Comparison of ENCODE assay signal across 24 mouse cellular contexts in the genomic region with DNA sequence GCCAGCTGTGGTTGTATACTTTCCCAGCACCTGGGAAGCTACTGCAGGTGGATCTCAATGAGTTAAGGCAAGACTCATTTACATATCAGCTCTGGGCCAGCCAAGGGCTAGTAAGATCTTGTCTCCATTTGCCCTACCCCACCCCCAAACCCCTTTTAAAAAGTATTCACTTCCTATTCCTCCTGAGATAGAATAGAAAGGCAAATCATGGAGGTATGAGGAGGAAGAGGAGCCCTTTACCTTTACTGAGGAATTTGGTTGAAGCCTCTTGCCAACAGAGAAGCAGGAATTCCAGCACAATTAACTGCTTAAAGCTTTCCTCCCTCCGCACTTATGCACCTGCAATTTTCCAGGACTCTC. TPM values are rescaled to one million over a fixed set of nuclear protein-coding genes. Genes with fewer than 3 reads are reported as not detected.
DNase-seq lines count a peak whose midpoint lies in the region; ATAC-seq and TF ChIP-seq lines count a peak whose summit lies in the region.
"Had no signal": no experiment of that assay in that cellular context is flagged by ENCODE, and none has a peak within 500 bp of the region (broad histone marks: within the 10 kb centered on the region; RNA-seq: fewer than 3 reads in every experiment).

No protein-coding gene starts in this region.

- DNase-seq in heart, postnatal 36 days = no peak
- DNase-seq in A20 (ENCODE audit: low read depth, low spot score) (peak; percentile 88), R1 (ENCODE audit: low read depth, low spot score) (peak; percentile 23)
- no peak for DNase-seq in liver, embryonic 14.5 days (ENCODE audit: low read depth in 3 of 3, low spot score in 3 of 3)
- DNase-seq in embryo, embryonic 9.5 days (ENCODE audit: extremely low spot score) = no peak
- DNase-seq in adrenal gland, adult 8-10 months = no peak
- DNase-seq: adrenal gland, postnatal 36 days; cerebellum, adult 9-11 months; gastrocnemius, adult 2 months; kidney, adult 8-10 months; kidney, postnatal 14 days; right cerebral cortex, postnatal 4 days had no signal

- ATAC-seq in heart, embryonic 12.5 days (ENCODE audit: insufficient number of reproducible peaks, low FRiP score) = no peak
- ATAC-seq in liver, embryonic 14.5 days (ENCODE audit: insufficient read depth) = no peak
- ATAC-seq in intestine, postnatal 0 days = no peak
- ATAC-seq: forebrain, embryonic 13.5 days; inflammation-experienced regulatory T-cells, adult 6 months; midbrain, embryonic 16.5 days had no signal

- H3K36me3 ChIP-seq in heart, embryonic 12.5 days = no peaks in the 10 kb centered on the region
- H3K36me3 ChIP-seq in liver, embryonic 14.5 days (replicated peaks; ENCODE audit: control insufficient read depth, insufficient read depth, low read depth) = no peaks in the 10 kb centered on the region
- H3K36me3 ChIP-seq in intestine, postnatal 0 days (ENCODE audit: control insufficient read depth, insufficient read depth) = no peaks in the 10 kb centered on the region
- H3K36me3 ChIP-seq: embryonic facial prominence, embryonic 12.5 days; limb, embryonic 10.5 days; midbrain, embryonic 10.5 days had no signal

- TF ChIP-seq EP300 in liver, embryonic 14.5 days (IDR thresholded peaks at IDR 0.05; ENCODE audit: low read depth) = no peak

- H3K4me2 ChIP-seq in heart, embryonic 12.5 days = peak overlapping the region; percentile 25
- H3K4me2 ChIP-seq in liver, embryonic 14.5 days (ENCODE audit: low read depth) = peak overlapping the region; percentile 96
- no peak overlapping the region for H3K4me2 ChIP-seq in intestine, postnatal 0 days (replicated peaks; ENCODE audit: low read depth)
- H3K4me2 ChIP-seq: embryonic facial prominence, embryonic 12.5 days; forebrain, embryonic 13.5 days; hindbrain, embryonic 13.5 days had no signal

- WGBS in heart, embryonic 12.5 days = 57% methylated on average over 1 of the region's 1 CpGs
- WGBS in liver, embryonic 14.5 days (ENCODE audit: insufficient replicate concordance) = 41% methylated on average over 1 of the region's 1 CpGs
- 67% methylated on average over 1 of the region's 1 CpGs for WGBS in intestine, postnatal 0 days

- peaks cover 28% of the 10 kb centered on the region for H3K4me1 ChIP-seq in heart, embryonic 12.5 days (replicated peaks)
- peaks cover 53 to 56% of the 10 kb centered on the region in 2 experiments for H3K4me1 ChIP-seq in liver, embryonic 14.5 days (replicated peaks; ENCODE audit: control insufficient read depth in 2 of 2, insufficient read depth in 2 of 2, low read length in 1 of 2)
- H3K4me1 ChIP-seq in intestine, postnatal 0 days (replicated peaks; ENCODE audit: control insufficient read depth, insufficient read depth, low read length) = 0 out of 2 replicates have a peak, but pooled peaks cover 11% of the 10 kb centered on the region

- no peaks in the 10 kb centered on the region for H3K9me3 ChIP-seq in heart, embryonic 12.5 days (replicated peaks)
- no peaks in the 10 kb centered on the region for H3K9me3 ChIP-seq in liver, embryonic 14.5 days (ENCODE audit: control insufficient read depth, low read length)
- no peaks in the 10 kb centered on the region for H3K9me3 ChIP-seq in intestine, postnatal 0 days (ENCODE audit: control insufficient read depth)
- H3K9me3 ChIP-seq: embryonic facial prominence, embryonic 12.5 days; forebrain, embryonic 13.5 days; G1E; hindbrain, embryonic 13.5 days; limb, embryonic 10.5 days; midbrain, embryonic 10.5 days had no signal

- no peak for TF ChIP-seq CTCF in liver, embryonic 14.5 days (IDR thresholded peaks at IDR 0.05; ENCODE audit: low read depth)
- no peak for TF ChIP-seq CTCF in intestine, postnatal 0 days (IDR thresholded peaks at IDR 0.05; ENCODE audit: low read depth)

- intact Hi-C loops in heart, postnatal 36 days (cut with DNase I) = loop anchor here (10.0 kb wide), 1 partner anchor 936 kb away; a partner anchor contains a TSS

- no peak overlapping the region for H3K27ac ChIP-seq in heart, embryonic 12.5 days (ENCODE audit: poor library complexity, severe bottlenecking)
- peak overlapping the region; percentile 92 for H3K27ac ChIP-seq in liver, embryonic 14.5 days
- H3K27ac ChIP-seq in intestine, postnatal 0 days (ENCODE audit: low read depth, low read length) = no peak overlapping the region
- H3K27ac ChIP-seq: embryonic facial prominence, embryonic 12.5 days; forebrain, embryonic 13.5 days; gastrocnemius, adult 2 months; hindbrain, embryonic 13.5 days; limb, embryonic 10.5 days; macrophage; midbrain, embryonic 10.5 days had no signal

- peaks cover 26% of the 10 kb centered on the region for H3K27me3 ChIP-seq in heart, embryonic 12.5 days (replicated peaks)
- no peaks in the 10 kb centered on the region for H3K27me3 ChIP-seq in liver, embryonic 14.5 days (ENCODE audit: control insufficient read depth, insufficient read depth, low read length)
- H3K27me3 ChIP-seq in intestine, postnatal 0 days (replicated peaks; ENCODE audit: control insufficient read depth, insufficient read depth, low read length) = no peaks in the 10 kb centered on the region

- H3K9ac ChIP-seq in heart, embryonic 12.5 days = no peak overlapping the region
- H3K9ac ChIP-seq in liver, embryonic 14.5 days (replicated peaks) = peak overlapping the region; percentile 85
- H3K9ac ChIP-seq in intestine, postnatal 0 days (ENCODE audit: low read depth, low read length) = no peak overlapping the region
- H3K9ac ChIP-seq: embryonic facial prominence, embryonic 12.5 days; forebrain, embryonic 13.5 days; hindbrain, embryonic 13.5 days had no signal

- H3K4me3 ChIP-seq in heart, embryonic 12.5 days = no peak overlapping the region
- peak overlapping the region in 1 of 2 experiments; percentile 97; a peak in 1 of 4 replicates for H3K4me3 ChIP-seq in liver, embryonic 14.5 days (ENCODE audit: insufficient read depth in 1 of 2, low read depth in 2 of 2, low read length in 2 of 2)
- no peak overlapping the region for H3K4me3 ChIP-seq in intestine, postnatal 0 days (ENCODE audit: low read depth, low read length)
- H3K4me3 ChIP-seq: embryonic facial prominence, embryonic 12.5 days; forebrain, embryonic 13.5 days; gastrocnemius, adult 2 months; limb, embryonic 10.5 days; myocyte had no signal

RNA-seq across cellular contexts. Expression of a gene that starts 1.8 kb away (rescaled TPM):
- 11.0 and 12.3 TPM in 2 replicates for polyA plus RNA-seq in heart, embryonic 12.5 days (2016; fragmentation: Nextera tagmentation; extraction: Ambion mirVana)
- total RNA-seq in heart, postnatal 36 days (2021) = 10 to 100 TPM; 17.0 to 21.0 TPM
- 9.4 and 10.4 TPM in 2 replicates for polyA plus RNA-seq in liver, embryonic 14.5 days (2012; rRNA removed)
- 12.6 and 15.8 TPM in 2 replicates for polyA plus RNA-seq in liver, embryonic 14.5 days (2014; fragmentation: Nextera tagmentation; extraction: Ambion mirVana)
- polyA plus RNA-seq in intestine, postnatal 0 days (2015; fragmentation: Nextera tagmentation; extraction: Ambion mirVana) = 2.6 TPM in 2 replicates
- 10 to 100 TPM; 22.5 to 25.4 (median 23.4) TPM for total RNA-seq in adrenal gland, adult 8-10 months (2022)

RNA-seq across cellular contexts. Expression of a gene that starts 44.1 kb away (rescaled TPM):
- 4.8 and 6.0 TPM in 2 replicates for polyA plus RNA-seq in heart, embryonic 12.5 days (2016; fragmentation: Nextera tagmentation; extraction: Ambion mirVana)
- total RNA-seq in heart, postnatal 36 days (2021) = 1 to 10 TPM; 4.6 to 5.4 TPM
- 2.4 and 4.1 TPM in 2 replicates for polyA plus RNA-seq in liver, embryonic 14.5 days (2012; rRNA removed)
- 1.3 TPM in 2 replicates for polyA plus RNA-seq in liver, embryonic 14.5 days (2014; fragmentation: Nextera tagmentation; extraction: Ambion mirVana)
- 3.3 and 3.7 TPM in 2 replicates for polyA plus RNA-seq in intestine, postnatal 0 days (2015; fragmentation: Nextera tagmentation; extraction: Ambion mirVana)
- 10 to 100 TPM; 11.4 to 15.7 (median 12.9) TPM for total RNA-seq in adrenal gland, adult 8-10 months (2022)

Comparison
In these comparisons a context has a peak if more than half of its experiments do, and no peak if none do; other contexts are left out.
1. DNase-seq: peak in A20 (single experiment) and R1 (single experiment); none in heart, postnatal 36 days (0 of 2), liver, embryonic 14.5 days (0 of 3), embryo, embryonic 9.5 days (single experiment) and adrenal gland, adult 8-10 months (single experiment).